Mouse (Mus musculus) lung, postnatal 0 days (tissue): ENCODE measurements around the gene Stra6.

Experiments
- CTCF ChIP-seq: IDR thresholded peaks from 2 replicates; pipeline ENCODE4 v1.5.1; 2016; ENCODE audit warnings: antibody characterized with exemption, mild to moderate bottlenecking
- EP300 ChIP-seq: IDR thresholded peaks from 2 replicates; pipeline ENCODE4 v1.6.1; 2016; ENCODE audit warnings: antibody characterized with exemption, mild to moderate bottlenecking, control low read depth

- no peak for TF ChIP-seq CTCF
- TF ChIP-seq EP300: no peak
Measured at GRCm38 (mm10) chr9:58085074-58085473, 21.5 kb downstream of the Stra6 start.
